In the genomic region with DNA sequence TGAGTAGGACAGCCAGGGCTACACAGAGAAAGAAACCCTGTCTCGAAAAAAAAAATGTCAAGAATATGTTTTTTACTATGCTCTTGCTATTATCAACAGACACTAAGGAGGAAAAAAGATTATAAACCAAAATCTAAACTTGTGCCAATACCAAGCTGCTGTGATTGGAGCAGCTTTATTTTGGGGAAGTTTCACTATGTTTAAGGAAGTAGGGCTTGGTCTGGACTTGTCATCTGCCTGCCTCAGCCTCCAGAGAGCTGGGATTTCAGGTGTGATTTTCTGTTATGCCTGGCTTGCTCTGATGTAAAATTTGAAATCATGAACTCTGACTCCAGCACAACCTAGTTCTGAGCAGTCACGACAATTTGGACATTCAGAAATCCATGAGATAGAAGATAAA, we compare ENCODE assay signal across 31 mouse cellular contexts. TPM values are rescaled to one million over a fixed set of nuclear protein-coding genes. Genes with fewer than 3 reads are reported as not detected.
DNase-seq lines count a peak whose midpoint lies in the region; ATAC-seq and TF ChIP-seq lines count a peak whose summit lies in the region.
"Had no signal": no experiment of that assay in that cellular context is flagged by ENCODE, and none has a peak within 500 bp of the region (broad histone marks: within the 10 kb centered on the region; RNA-seq: fewer than 3 reads in every experiment).

No protein-coding gene starts in this region.

- H3K4me3 ChIP-seq in gastrocnemius, adult 2 months, result no peak overlapping the region
- H3K4me3 ChIP-seq in limb, embryonic 10.5 days, result no peak overlapping the region
- H3K4me3 ChIP-seq: embryonic facial prominence, embryonic 12.5 days; embryonic facial prominence, embryonic 15.5 days; erythroblast, embryonic 14.5 days; forebrain, embryonic 12.5 days; forebrain, embryonic 15.5 days; heart, embryonic 12.5 days; heart, embryonic 15.5 days had no signal

- no peak for TF ChIP-seq CTCF in gastrocnemius, adult 2 months (IDR thresholded peaks at IDR 0.05)

- peak overlapping the region; percentile 6; the same call in 1 of the 2 replicates for H3K27ac ChIP-seq in gastrocnemius, adult 2 months
- no peak overlapping the region for H3K27ac ChIP-seq in limb, embryonic 10.5 days
- H3K27ac ChIP-seq: embryonic facial prominence, embryonic 12.5 days; embryonic facial prominence, embryonic 15.5 days; forebrain, embryonic 12.5 days; forebrain, embryonic 15.5 days; heart, embryonic 15.5 days; hindbrain, embryonic 14.5 days; hindbrain, postnatal 0 days had no signal

- no peaks in the 10 kb centered on the region for H3K27me3 ChIP-seq in splenic B cell, adult 2 months (ENCODE audit: control insufficient read depth, insufficient read depth, low read length, poor library complexity, severe bottlenecking)
- H3K27me3 ChIP-seq in limb, embryonic 10.5 days (ENCODE audit: low read depth, poor library complexity, severe bottlenecking), result no peaks in the 10 kb centered on the region
- H3K27me3 ChIP-seq: CH12.LX; embryonic facial prominence, embryonic 12.5 days; embryonic facial prominence, embryonic 15.5 days; forebrain, embryonic 12.5 days; forebrain, embryonic 15.5 days; heart, embryonic 12.5 days; heart, embryonic 15.5 days had no signal

- no peaks in the 10 kb centered on the region for H3K4me1 ChIP-seq in limb, embryonic 10.5 days
- H3K4me1 ChIP-seq: embryonic facial prominence, embryonic 12.5 days; embryonic facial prominence, embryonic 15.5 days; forebrain, embryonic 12.5 days; forebrain, embryonic 15.5 days had no signal

- WGBS in limb, embryonic 10.5 days, result 95% methylated on average over 2 of the region's 2 CpGs

- peaks cover 3% of the 10 kb centered on the region; the same call in 1 of the 2 replicates for H3K36me3 ChIP-seq in splenic B cell, adult 2 months (ENCODE audit: control insufficient read depth, insufficient read depth, low read length, poor library complexity, severe bottlenecking)
- peaks cover 60% of the 10 kb centered on the region for H3K36me3 ChIP-seq in limb, embryonic 10.5 days
- H3K36me3 ChIP-seq: forebrain, embryonic 15.5 days; heart, embryonic 15.5 days had no signal

- no peaks in the 10 kb centered on the region for H3K9me3 ChIP-seq in limb, embryonic 10.5 days (replicated peaks)
- H3K9me3 ChIP-seq: embryonic facial prominence, embryonic 12.5 days; embryonic facial prominence, embryonic 15.5 days; forebrain, embryonic 12.5 days; forebrain, embryonic 15.5 days; G1E; heart, embryonic 12.5 days; heart, embryonic 15.5 days had no signal

- no peak for DNase-seq in gastrocnemius, adult 2 months
- no peak for DNase-seq in gastrocnemius, postnatal 25 days
- DNase-seq in splenic B cell, adult 2 months (ENCODE audit: low read depth, low spot score), result peak; percentile 35
- DNase-seq in thymus, postnatal 25 days, result no peak
- DNase-seq in left cerebral cortex, postnatal 14 days (ENCODE audit: low spot score in 2 of 2), result no peak
- no peak for DNase-seq in limb, embryonic 10.5 days (ENCODE audit: low spot score)
- DNase-seq: adrenal gland, adult 8-10 months; adrenal gland, postnatal 25 days; B cell, adult 2 months; cerebellum, adult 18-20 months; cerebellum, adult 9-10 months; cerebellum, postnatal 14 days; gastrocnemius, postnatal 10 days; heart, adult 18-20 months; heart, postnatal 14 days; heart, postnatal 4 days had no signal

- intact Hi-C loops in gastrocnemius, adult 2 months (cut with DNase I), result no loop called here
- intact Hi-C loops in left cerebral cortex, postnatal 14 days (cut with DNase I), result no loop called here

- ATAC-seq in granulocyte monocyte progenitor cell, adult 5-6 weeks (replicated peaks; ENCODE audit: poor library complexity, severe bottlenecking), result peak; percentile 66
- peak; percentile 58 for ATAC-seq in megakaryocyte progenitor cell, adult 5-6 weeks (replicated peaks; ENCODE audit: poor library complexity)
- ATAC-seq: activated CD4-positive, CD25-positive, alpha-beta regulatory T cell, adult 4 months; forebrain, embryonic 15.5 days; hindbrain, postnatal 0 days; inflammation-experienced regulatory T-cells, adult 6 months had no signal

RNA-seq across cellular contexts. Expression of a gene that starts 14.6 kb away (rescaled TPM):
- total RNA-seq in gastrocnemius, adult 2 months (2021), result 100 to 1,000 TPM; 320 to 401 TPM
- total RNA-seq in gastrocnemius, postnatal 25 days (2021), result 100 to 1,000 TPM; 265 to 292 TPM
- 239 and 246 TPM in 2 replicates for total RNA-seq in granulocyte monocyte progenitor cell, adult 5-6 weeks (2014; fragmentation: Nextera tagmentation)
- total RNA-seq in granulocyte monocyte progenitor cell, adult 5-6 weeks (2017), result 89.1 and 102 TPM in 2 replicates
- total RNA-seq in megakaryocyte progenitor cell, adult 5-6 weeks (2015), result 262 and 265 TPM in 2 replicates
- 76.2 and 93.7 TPM in 2 replicates for total RNA-seq in megakaryocyte progenitor cell, adult 5-6 weeks (2017)
- 100 to 1,000 TPM; 319 to 329 TPM for total RNA-seq in left cerebral cortex, postnatal 14 days (2021)
- polyA plus RNA-seq in limb, embryonic 10.5 days (2016; fragmentation: Nextera tagmentation; extraction: Ambion mirVana), result 206 and 208 TPM in 2 replicates

RNA-seq across cellular contexts. Expression of a gene that starts 49.0 kb away (rescaled TPM):
- total RNA-seq in gastrocnemius, adult 2 months (2021), result 1 to 10 TPM in 1 of 2 experiments, under 1 TPM in 1; 0.99 to 1.6 TPM
- total RNA-seq in gastrocnemius, postnatal 25 days (2021), result 1 to 10 TPM; 1.5 to 3.5 TPM
- 1.4 and 4.9 TPM in 2 replicates for total RNA-seq in granulocyte monocyte progenitor cell, adult 5-6 weeks (2014; fragmentation: Nextera tagmentation)
- 0.78 and 2.7 TPM in 2 replicates for total RNA-seq in granulocyte monocyte progenitor cell, adult 5-6 weeks (2017)
- total RNA-seq in megakaryocyte progenitor cell, adult 5-6 weeks (2015), result 2.4 and 2.8 TPM in 2 replicates
- total RNA-seq in megakaryocyte progenitor cell, adult 5-6 weeks (2017), result 0.68 and 1.7 TPM in 2 replicates
- total RNA-seq in left cerebral cortex, postnatal 14 days (2021), result 10 to 100 TPM; 61.9 to 84.0 TPM
- polyA plus RNA-seq in limb, embryonic 10.5 days (2016; fragmentation: Nextera tagmentation; extraction: Ambion mirVana), result 40.2 and 46.3 TPM in 2 replicates
- total RNA-seq: G1E had no signal
- polyA plus RNA-seq: activated CD4-positive, CD25-positive, alpha-beta regulatory T cell, adult 4 months; G1E; inflammation-experienced regulatory T-cells, adult 6 months had no signal

RNA-seq across cellular contexts. Expression of a gene that starts 53.9 kb away (rescaled TPM):
- 10 to 100 TPM; 75.9 to 83.2 TPM for total RNA-seq in gastrocnemius, adult 2 months (2021)
- total RNA-seq in gastrocnemius, postnatal 25 days (2021), result 10 to 100 TPM; 67.1 to 71.0 TPM
- total RNA-seq in granulocyte monocyte progenitor cell, adult 5-6 weeks (2014; fragmentation: Nextera tagmentation), result 254 and 266 TPM in 2 replicates
- total RNA-seq in granulocyte monocyte progenitor cell, adult 5-6 weeks (2017), result 386 and 482 TPM in 2 replicates
- total RNA-seq in megakaryocyte progenitor cell, adult 5-6 weeks (2015), result 200 and 205 TPM in 2 replicates
- 385 and 395 TPM in 2 replicates for total RNA-seq in megakaryocyte progenitor cell, adult 5-6 weeks (2017)
- 100 to 1,000 TPM; 166 to 168 TPM for total RNA-seq in left cerebral cortex, postnatal 14 days (2021)
- polyA plus RNA-seq in limb, embryonic 10.5 days (2016; fragmentation: Nextera tagmentation; extraction: Ambion mirVana), result 324 and 340 TPM in 2 replicates

Comparison
In these comparisons a context has a peak if more than half of its experiments do, and no peak if none do; other contexts are left out.
1. RNA of a gene that starts 49.0 kb away (total RNA-seq): 61.9 to 84.0 TPM in left cerebral cortex, postnatal 14 days; 1.5 to 3.5 TPM in gastrocnemius, postnatal 25 days, 0.68 to 2.8 TPM in megakaryocyte progenitor cell, adult 5-6 weeks, 0.78 to 4.9 TPM in granulocyte monocyte progenitor cell, adult 5-6 weeks and 0.99 to 1.6 TPM in gastrocnemius, adult 2 months; every median in the first group is over 10 times any median in the second.